Mouse (Mus musculus) c-Kit-positive CD71-positive TER-119-negative erythroid progenitor cells, embryonic 14.5 days (primary cell): ENCODE measurements around the gene Pdpk1.

Experiments
- DNase-seq: peaks from one replicate; pipeline ENCODE4 v3.0.0-alpha.2; 2013; ENCODE audit warnings: low read depth

The Pdpk1 gene

GRCm38 (mm10) chr17:24036954-24037353 lies 113.8 kb downstream of the Pdpk1 start:
- no peak for DNase-seq

- no peak for DNase-seq
Observed at GRCm38 (mm10) chr17:24035087-24035486, 115.6 kb downstream of the Pdpk1 start.

- no peak for DNase-seq
Observed at GRCm38 (mm10) chr17:24030551-24030950, 120.2 kb downstream of the Pdpk1 start.

DNA sequence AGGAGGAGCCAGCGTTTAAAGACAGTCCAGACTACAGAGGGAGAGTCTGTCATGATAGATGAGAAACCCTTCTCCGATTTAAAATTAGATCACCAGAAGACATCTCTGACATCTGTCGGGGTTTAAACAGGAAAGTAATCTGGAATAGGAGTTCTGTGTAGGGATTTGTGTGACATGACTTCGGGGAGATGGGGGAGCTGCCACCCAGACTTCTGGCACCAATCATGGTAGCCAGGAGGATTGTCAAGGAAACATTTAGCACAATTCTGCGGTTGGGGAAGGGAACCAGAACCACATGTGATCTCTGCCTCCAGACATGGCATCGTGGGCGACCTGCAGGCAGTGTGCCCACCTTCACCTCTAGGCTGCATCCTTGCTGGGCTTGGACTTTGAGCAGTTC lies 121.2 kb downstream of the Pdpk1 start:
- DNase-seq, result no peak
